Mouse (Mus musculus) layer of hippocampus, postnatal 25 days (tissue): ENCODE measurements around the gene Ptpn14. TPM values are rescaled to one million over a fixed set of nuclear protein-coding genes. Genes with fewer than 3 reads are reported as not detected.

Source experiments
- DNase-seq, 2 experiments: peaks; one replicate each; pipeline ENCODE4 v3.0.0; 2022; ENCODE audit warnings: mixed read lengths in 2 of 2, low spot score in 1 of 2; ENCODE audit errors: extremely low spot score in 1 of 2
- total RNA-seq, 2 experiments: library from RNA; stranded (reverse); gene quantifications; 2 replicates each; pipeline ENCODE4 v1.2.3; 2021

The Ptpn14 gene
- total RNA-seq, 2 experiments from 2014 or later, result 11.8 to 13.9 TPM

- no peak for DNase-seq
These were observed 156.9 kb downstream of the Ptpn14 start for GRCm38 (mm10) chr1:189884951-189885350.

- DNase-seq, result no peak
These were observed 157.9 kb downstream of the Ptpn14 start for GRCm38 (mm10) chr1:189885975-189886374.

- peak; percentile 47 to 66 for DNase-seq
These were observed 159.4 kb downstream of the Ptpn14 start for GRCm38 (mm10) chr1:189887518-189887917.

GRCm38 (mm10) chr1:189888749-189889148 is 160.7 kb downstream of the Ptpn14 start:
- DNase-seq, result no peak

- DNase-seq, result no peak
These were observed 166.1 kb downstream of the Ptpn14 start for GRCm38 (mm10) chr1:189894191-189894590.

- DNase-seq, result no peak
These were observed 169.8 kb downstream of the Ptpn14 start for GRCm38 (mm10) chr1:189897861-189898260.

- DNase-seq, result no peak
These were observed 170.6 kb downstream of the Ptpn14 start for GRCm38 (mm10) chr1:189898708-189899107.

GRCm38 (mm10) chr1:189899526-189899925 is 171.5 kb downstream of the Ptpn14 start:
- no peak for DNase-seq

- no peak for DNase-seq
These were observed 174.3 kb downstream of the Ptpn14 start for GRCm38 (mm10) chr1:189902413-189902812.

- DNase-seq, result no peak
These were observed 175.1 kb downstream of the Ptpn14 start for GRCm38 (mm10) chr1:189903169-189903568.

GRCm38 (mm10) chr1:189910685-189911345 is 182.7 kb downstream of the Ptpn14 start:
- no peak for DNase-seq

- DNase-seq, result no peak
These were observed 185.2 kb downstream of the Ptpn14 start for GRCm38 (mm10) chr1:189913093-189913760.

- no peak for DNase-seq
These were observed 188.5 kb downstream of the Ptpn14 start for GRCm38 (mm10) chr1:189916422-189917125.

- DNase-seq, result no peak
These were observed 189.0 kb downstream of the Ptpn14 start for GRCm38 (mm10) chr1:189917126-189917500.

GRCm38 (mm10) chr1:189919756-189920155 is 191.7 kb downstream of the Ptpn14 start:
- no peak for DNase-seq

GRCm38 (mm10) chr1:189920701-189921567 is 192.9 kb downstream of the Ptpn14 start:
- DNase-seq, result no peak

GRCm38 (mm10) chr1:189921568-189921817 is 193.4 kb downstream of the Ptpn14 start:
- no peak for DNase-seq

- peak; percentile 32 to 71 for DNase-seq
These were observed 193.9 kb downstream of the Ptpn14 start, which contains the start of gene Smyd2 for GRCm38 (mm10) chr1:189921818-189922592. Smyd2 (minus strand) TSS chr1:189922363.

GRCm38 (mm10) chr1:189922721-189923120 is 194.7 kb downstream of the Ptpn14 start:
- no peak for DNase-seq

GRCm38 (mm10) chr1:189923157-189923556 is 195.1 kb downstream of the Ptpn14 start:
- no peak for DNase-seq
